Mouse (Mus musculus): ENCODE data around the gene Smarcd1.

Smarcd1 gene

GRCm38 (mm10) chr15:99714858-99715257, 12.9 kb downstream of the Smarcd1 start:
- H3K4me3 ChIP-seq (replicated peaks; ENCODE audit: low read length): no peak overlapping the region

DNA sequence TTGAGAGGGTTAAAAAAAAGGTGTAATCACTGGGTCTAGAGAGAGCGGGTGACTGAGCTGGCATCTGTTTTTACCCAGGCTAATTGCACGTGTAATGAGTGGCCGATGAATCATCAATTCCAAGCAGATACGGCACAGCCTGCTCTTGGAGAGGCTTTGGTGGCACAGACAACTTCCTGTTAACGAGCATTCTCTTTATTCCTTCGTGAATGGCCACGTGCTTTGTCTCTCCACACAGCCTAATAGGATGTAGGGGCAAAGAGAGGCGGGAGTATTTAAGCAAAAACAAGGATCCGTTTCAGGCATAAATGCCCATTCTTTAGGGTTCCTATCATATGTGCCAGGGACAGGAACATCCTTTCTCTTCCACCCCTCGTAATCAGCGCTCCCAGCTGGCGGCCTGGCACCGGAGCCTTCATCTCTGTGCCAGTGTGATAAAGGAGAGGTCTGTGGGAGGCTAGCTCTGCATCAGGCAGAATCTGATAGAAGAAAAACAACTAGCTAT, 13.5 kb downstream of the Smarcd1 start:
- Histone ChIP-seq H3K9me3 (ENCODE audit: low read length) (no peaks in the 10 kb centered on the region), H3K36me3 (ENCODE audit: insufficient read depth, low read length) (peaks cover 47% of the 10 kb centered on the region), H3K4me3 (replicated peaks; ENCODE audit: low read length) (no peak overlapping the region), H3K27me3 (ENCODE audit: insufficient read depth, low read length) (peaks cover 7% of the 10 kb centered on the region), H3K4me1 (replicated peaks; ENCODE audit: low read depth, low read length) (peaks cover 93% of the 10 kb centered on the region)
- no peak for TF ChIP-seq CTCF (conservative IDR thresholded peaks at IDR 0.05; ENCODE audit: low read length)
- TF ChIP-seq POU5F1 (IDR thresholded peaks at IDR 0.05; ENCODE audit: borderline replicate concordance, low read length): no peak
- no peak for TF ChIP-seq NANOG (IDR thresholded peaks at IDR 0.05; ENCODE audit: borderline replicate concordance, low read length)

More at GRCm38 (mm10) chr15:99714858-99715257, 12.9 kb downstream of the Smarcd1 start:
- TF ChIP-seq NANOG (IDR thresholded peaks at IDR 0.05; ENCODE audit: borderline replicate concordance, low read length) (no peak), CTCF (conservative IDR thresholded peaks at IDR 0.05; ENCODE audit: low read length) (peak; percentile 98)
- no peaks in the 10 kb centered on the region for H3K9me3 ChIP-seq (ENCODE audit: low read length)
- H3K27me3 ChIP-seq (ENCODE audit: insufficient read depth, low read length): peaks cover 6% of the 10 kb centered on the region; the same call in 1 of the 2 replicates
- peaks cover 94% of the 10 kb centered on the region for H3K4me1 ChIP-seq (replicated peaks; ENCODE audit: low read depth, low read length)
- H3K36me3 ChIP-seq (ENCODE audit: insufficient read depth, low read length): peaks cover 52% of the 10 kb centered on the region

- Histone ChIP-seq H3K36me3 (ENCODE audit: insufficient read depth, low read length) (peaks cover 39% of the 10 kb centered on the region), H3K9me3 (ENCODE audit: low read length) (no peaks in the 10 kb centered on the region), H3K4me3 (replicated peaks; ENCODE audit: low read length) (no peak overlapping the region), H3K4me1 (replicated peaks; ENCODE audit: low read depth, low read length) (peaks cover 87% of the 10 kb centered on the region), H3K27me3 (ENCODE audit: insufficient read depth, low read length) (peaks cover 9% of the 10 kb centered on the region)
- no peak for TF ChIP-seq NANOG (IDR thresholded peaks at IDR 0.05; ENCODE audit: borderline replicate concordance, low read length)
- no peak for TF ChIP-seq POU5F1 (IDR thresholded peaks at IDR 0.05; ENCODE audit: borderline replicate concordance, low read length)
- no peak for TF ChIP-seq CTCF (conservative IDR thresholded peaks at IDR 0.05; ENCODE audit: low read length)
These were observed 14.2 kb downstream of the Smarcd1 start for GRCm38 (mm10) chr15:99715982-99716746.

GRCm38 (mm10) chr15:99716814-99717213, 14.9 kb downstream of the Smarcd1 start:
- H3K4me3 ChIP-seq (replicated peaks; ENCODE audit: low read length): no peak overlapping the region
- TF ChIP-seq NANOG (IDR thresholded peaks at IDR 0.05; ENCODE audit: borderline replicate concordance, low read length): no peak
- no peak for TF ChIP-seq POU5F1 (IDR thresholded peaks at IDR 0.05; ENCODE audit: borderline replicate concordance, low read length)
- TF ChIP-seq CTCF (conservative IDR thresholded peaks at IDR 0.05; ENCODE audit: low read length): no peak
- peaks cover 85% of the 10 kb centered on the region for H3K4me1 ChIP-seq (replicated peaks; ENCODE audit: low read depth, low read length)
- H3K27me3 ChIP-seq (ENCODE audit: insufficient read depth, low read length): peaks cover 9% of the 10 kb centered on the region
- no peaks in the 10 kb centered on the region for H3K9me3 ChIP-seq (ENCODE audit: low read length)
- peaks cover 33% of the 10 kb centered on the region for H3K36me3 ChIP-seq (ENCODE audit: insufficient read depth, low read length)

DNA sequence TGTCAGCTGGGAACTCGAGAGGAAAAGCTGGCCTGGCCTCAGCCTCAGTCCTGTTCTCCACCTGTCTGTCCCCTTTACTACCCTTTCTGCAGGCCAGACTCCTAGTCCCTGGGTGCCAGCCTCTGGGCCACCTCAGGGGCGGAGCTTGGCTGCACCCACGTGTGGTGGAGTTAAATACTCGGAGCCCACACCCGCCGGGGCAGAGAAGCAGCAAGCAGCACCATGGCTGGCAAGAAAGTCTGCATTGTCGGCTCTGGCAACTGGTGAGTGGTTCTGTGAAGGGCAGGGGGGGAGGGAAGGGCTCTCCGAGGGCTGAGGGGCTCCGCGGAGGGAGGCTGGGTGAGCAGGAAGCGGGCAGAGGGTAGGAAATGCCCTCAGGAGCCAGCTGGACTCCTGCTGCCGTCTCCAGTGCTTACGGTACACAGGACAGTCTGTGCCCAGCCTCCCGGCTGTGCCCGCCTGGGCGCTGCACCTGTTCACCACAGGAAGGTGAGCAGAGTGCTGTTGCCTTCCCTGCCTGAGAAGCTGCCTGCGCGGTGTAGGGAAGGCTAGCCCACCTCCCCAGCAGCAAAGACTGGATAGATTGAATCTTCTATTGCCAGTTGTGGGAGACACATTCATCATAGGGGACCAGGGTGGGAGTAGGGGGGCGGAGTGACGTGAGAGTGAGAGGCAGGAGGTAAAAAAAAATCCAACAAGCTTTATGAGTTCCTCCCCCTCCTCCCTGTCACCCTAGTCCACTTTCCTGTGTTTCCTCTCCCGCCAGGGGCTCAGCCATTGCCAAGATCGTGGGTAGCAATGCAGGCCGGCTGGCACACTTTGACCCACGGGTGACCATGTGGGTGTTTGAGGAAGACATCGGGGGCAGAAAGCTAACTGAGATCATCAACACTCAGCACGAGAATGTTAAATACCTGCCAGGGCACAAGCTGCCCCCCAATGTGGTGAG, 15.7 kb downstream of the Smarcd1 start, which contains the start of gene Gpd1:
Gene Gpd1, plus strand, starts transcription at position 130 of the 949 bp plus-strand sequence.
- peaks cover 26% of the 10 kb centered on the region for H3K36me3 ChIP-seq (ENCODE audit: insufficient read depth, low read length)
- no peak for TF ChIP-seq NANOG (IDR thresholded peaks at IDR 0.05; ENCODE audit: borderline replicate concordance, low read length)
- TF ChIP-seq CTCF (conservative IDR thresholded peaks at IDR 0.05; ENCODE audit: low read length): no peak
- TF ChIP-seq POU5F1 (IDR thresholded peaks at IDR 0.05; ENCODE audit: borderline replicate concordance, low read length): no peak
- no peaks in the 10 kb centered on the region for H3K9me3 ChIP-seq (ENCODE audit: low read length)
- peaks cover 14% of the 10 kb centered on the region for H3K27me3 ChIP-seq (ENCODE audit: insufficient read depth, low read length)
- H3K4me3 ChIP-seq (replicated peaks; ENCODE audit: low read length): peak within 1 kb of the TSS; percentile 20; the same call in 1 of the 2 replicates
- peaks cover 86% of the 10 kb centered on the region for H3K4me1 ChIP-seq (replicated peaks; ENCODE audit: low read depth, low read length)

- TF ChIP-seq NANOG (IDR thresholded peaks at IDR 0.05; ENCODE audit: borderline replicate concordance, low read length) (no peak), POU5F1 (IDR thresholded peaks at IDR 0.05; ENCODE audit: borderline replicate concordance, low read length) (no peak), CTCF (conservative IDR thresholded peaks at IDR 0.05; ENCODE audit: low read length) (no peak)
- Histone ChIP-seq H3K4me1 (replicated peaks; ENCODE audit: low read depth, low read length) (peaks cover 86% of the 10 kb centered on the region), H3K4me3 (replicated peaks; ENCODE audit: low read length) (no peak overlapping the region), H3K27me3 (ENCODE audit: insufficient read depth, low read length) (peaks cover 14% of the 10 kb centered on the region), H3K36me3 (ENCODE audit: insufficient read depth, low read length) (peaks cover 17% of the 10 kb centered on the region), H3K9me3 (ENCODE audit: low read length) (no peaks in the 10 kb centered on the region)
These were observed 16.6 kb downstream of the Smarcd1 start for GRCm38 (mm10) chr15:99718461-99719021.

GRCm38 (mm10) chr15:99719865-99720264, 17.9 kb downstream of the Smarcd1 start:
- H3K27me3 ChIP-seq (ENCODE audit: insufficient read depth, low read length): peaks cover 14% of the 10 kb centered on the region
- TF ChIP-seq POU5F1 (IDR thresholded peaks at IDR 0.05; ENCODE audit: borderline replicate concordance, low read length) (no peak), CTCF (conservative IDR thresholded peaks at IDR 0.05; ENCODE audit: low read length) (no peak), NANOG (IDR thresholded peaks at IDR 0.05; ENCODE audit: borderline replicate concordance, low read length) (no peak)
- H3K4me1 ChIP-seq (replicated peaks; ENCODE audit: low read depth, low read length): peaks cover 87% of the 10 kb centered on the region
- H3K4me3 ChIP-seq (replicated peaks; ENCODE audit: low read length): no peak overlapping the region
- peaks cover 7% of the 10 kb centered on the region for H3K36me3 ChIP-seq (ENCODE audit: insufficient read depth, low read length)
- H3K9me3 ChIP-seq (ENCODE audit: low read length): no peaks in the 10 kb centered on the region

All from E14TG2a.4 (cell line).